Mouse (Mus musculus): ENCODE data around the gene Arhgap32.
A peak's percentile ranks its signal among the peaks of the same experiment; 100 is the strongest.

Gene Arhgap32

DNA sequence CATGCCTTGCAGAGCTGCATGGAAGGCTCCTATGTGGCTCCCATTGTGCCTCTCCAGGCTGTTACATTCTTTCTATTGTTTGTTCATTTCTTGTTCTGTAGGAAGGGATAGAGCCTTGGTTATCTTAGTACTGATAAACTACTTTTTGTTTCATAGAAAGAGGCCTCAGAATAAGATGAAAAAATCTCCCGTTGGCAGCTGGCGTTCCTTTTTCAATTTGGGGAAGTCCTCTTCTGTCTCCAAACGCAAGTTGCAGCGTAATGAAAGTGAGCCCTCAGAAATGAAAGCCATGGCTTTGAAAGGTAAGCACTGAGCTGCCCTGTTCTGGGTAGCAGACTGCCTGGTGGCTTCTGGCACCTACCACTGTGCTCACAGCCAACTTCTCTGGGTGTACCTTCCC, 134.6 kb downstream of the Arhgap32 start:
- DNase-seq (ENCODE audit: low spot score in 2 of 2), result no peak

DNA sequence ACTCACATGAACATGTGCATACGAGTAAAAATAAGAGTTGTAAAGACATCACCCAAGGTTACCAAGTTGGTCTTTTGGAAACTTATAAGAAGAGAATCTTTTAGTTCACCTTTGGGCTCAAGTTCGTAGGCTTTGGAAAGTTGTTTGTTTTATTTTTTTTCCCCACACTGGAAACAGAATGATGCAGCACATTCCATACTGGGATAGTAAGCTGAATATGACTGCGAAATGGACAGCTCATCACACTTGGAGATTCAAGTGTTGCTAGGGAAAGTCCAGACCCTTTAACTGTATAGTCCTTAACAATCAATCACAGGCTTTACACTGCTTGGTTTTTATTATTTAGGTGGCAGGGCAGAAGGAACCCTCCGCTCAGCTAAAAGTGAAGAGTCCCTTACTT, 137.8 kb downstream of the Arhgap32 start:
- no peak for DNase-seq (ENCODE audit: low spot score in 2 of 2)

DNA sequence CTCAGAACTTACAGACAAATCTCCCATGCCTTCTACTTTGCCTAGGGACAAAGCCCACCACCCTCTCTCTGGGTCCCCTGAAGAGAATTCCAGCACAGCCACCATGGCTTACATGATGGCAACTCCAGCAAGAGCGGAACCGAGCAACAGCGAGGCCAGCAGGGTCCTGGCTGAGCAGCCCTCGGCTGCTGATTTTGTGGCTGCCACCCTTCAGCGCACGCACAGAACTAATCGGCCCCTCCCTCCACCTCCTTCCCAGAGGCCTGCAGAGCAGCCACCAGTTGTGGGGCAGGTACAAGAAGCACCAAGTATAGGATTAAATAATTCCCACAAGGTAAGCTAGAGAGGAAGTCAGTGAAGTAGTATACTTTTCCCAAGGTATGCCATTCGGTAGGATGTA, 141.4 kb downstream of the Arhgap32 start:
- no peak for DNase-seq (ENCODE audit: low spot score in 2 of 2)

DNA sequence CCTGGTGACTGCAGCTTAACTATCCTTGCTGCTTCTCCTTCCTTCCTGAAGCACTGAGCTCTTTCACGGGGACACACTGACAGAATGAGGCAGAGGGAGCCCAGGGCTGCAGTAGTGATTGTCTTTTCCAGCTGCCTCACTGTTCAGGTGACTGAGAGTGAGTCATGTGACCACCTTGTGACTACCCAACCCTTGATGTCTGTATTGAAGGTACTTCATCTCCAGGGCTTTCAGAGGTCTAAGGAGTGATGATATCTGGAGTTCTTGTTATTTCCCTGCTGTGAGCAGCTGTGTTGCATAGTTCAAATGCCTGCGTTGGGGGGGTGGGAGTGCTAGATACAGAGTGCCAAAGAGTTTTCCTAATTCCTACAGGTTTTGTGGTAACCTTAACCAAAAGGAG, 141.9 kb downstream of the Arhgap32 start:
- no peak for DNase-seq (ENCODE audit: low spot score in 2 of 2)

DNA sequence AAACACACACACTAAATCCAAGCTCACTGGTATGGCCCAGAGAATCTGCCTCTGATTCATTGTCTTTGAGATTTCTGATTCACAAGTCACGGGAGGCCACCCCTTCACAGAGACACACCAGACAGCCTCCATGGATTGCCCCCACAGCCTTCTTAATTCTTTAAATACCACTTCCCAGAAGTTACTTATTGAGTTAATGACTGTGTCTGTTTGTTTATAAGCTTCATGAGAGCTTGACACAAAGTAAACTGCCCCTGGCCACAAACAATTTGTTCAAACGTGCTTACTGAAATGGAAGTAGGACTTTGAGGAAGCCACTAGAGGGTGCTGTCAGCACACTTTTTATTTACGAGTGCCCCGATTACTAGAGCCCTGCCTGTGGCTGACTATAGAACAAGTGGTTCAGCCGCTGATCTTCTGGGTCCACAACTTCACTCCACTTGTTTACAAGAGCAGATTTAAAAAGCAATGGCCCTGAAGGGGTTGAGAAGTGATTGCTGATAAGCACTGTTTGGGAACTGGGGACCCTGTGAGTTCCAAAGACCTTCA, 156.0 kb downstream of the Arhgap32 start:
- peak; percentile 30 to 75 for DNase-seq (ENCODE audit: low spot score in 2 of 2)

DNA sequence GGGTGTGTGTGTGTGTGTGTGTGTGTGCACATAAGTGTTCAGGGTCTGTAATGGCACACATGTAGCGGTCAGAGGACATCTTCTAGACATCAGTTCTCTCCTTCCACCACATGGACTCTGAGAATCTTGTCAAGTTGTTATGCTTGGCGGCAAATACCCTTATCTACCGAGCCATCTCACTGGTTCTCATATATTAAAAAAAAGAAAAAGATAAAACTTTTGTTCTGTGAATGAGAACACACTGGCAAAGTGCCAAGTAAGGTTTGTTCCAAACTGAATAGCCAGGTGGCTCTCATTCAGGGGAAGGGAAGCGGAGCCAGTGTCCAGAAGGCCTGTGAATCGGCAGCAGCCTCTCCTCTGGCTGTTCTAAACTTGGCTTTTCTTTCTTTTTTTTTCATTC, 162.1 kb downstream of the Arhgap32 start:
- no peak for DNase-seq (ENCODE audit: low spot score in 2 of 2)

DNA sequence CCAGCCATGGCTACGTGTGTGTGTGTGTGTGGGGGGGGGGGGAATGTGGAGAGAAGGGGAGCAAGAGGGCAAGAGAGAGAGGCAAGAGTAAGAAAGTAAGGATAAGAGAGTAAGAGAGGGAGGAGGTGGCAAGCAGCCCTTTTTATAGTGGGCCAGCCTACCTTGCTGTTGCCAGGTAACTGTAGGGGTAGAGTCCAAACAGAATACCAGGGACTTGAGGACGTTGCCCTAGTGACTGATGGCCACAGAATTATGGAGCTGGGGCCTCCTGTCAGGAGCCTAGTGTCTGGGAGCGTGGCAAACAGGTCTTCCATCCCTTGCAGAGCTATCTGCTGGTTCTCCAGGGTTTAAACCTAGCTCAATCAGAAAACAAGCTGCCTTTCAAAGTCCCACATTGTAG, 163.9 kb downstream of the Arhgap32 start:
- DNase-seq (ENCODE audit: low spot score in 2 of 2), result no peak

DNA sequence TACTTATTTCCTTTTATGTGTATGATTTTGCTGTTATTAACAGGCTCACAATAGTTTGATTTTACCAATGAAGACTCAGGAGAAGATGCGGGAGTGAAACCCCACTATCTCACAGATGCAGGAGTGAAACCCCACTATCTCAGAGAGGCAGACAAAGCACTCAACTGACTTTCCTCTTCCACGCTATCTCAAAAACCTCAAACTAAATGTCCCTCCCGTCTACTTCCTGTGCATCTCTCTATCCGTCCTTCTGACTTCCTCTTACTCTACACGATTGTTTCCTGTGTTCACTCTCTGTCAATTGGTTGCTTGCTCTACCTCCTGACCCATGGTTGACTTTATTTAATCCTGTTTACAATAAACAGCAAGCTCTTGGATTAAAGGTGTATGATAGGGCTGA, 164.5 kb downstream of the Arhgap32 start:
- no peak for DNase-seq (ENCODE audit: low spot score in 2 of 2)

DNA sequence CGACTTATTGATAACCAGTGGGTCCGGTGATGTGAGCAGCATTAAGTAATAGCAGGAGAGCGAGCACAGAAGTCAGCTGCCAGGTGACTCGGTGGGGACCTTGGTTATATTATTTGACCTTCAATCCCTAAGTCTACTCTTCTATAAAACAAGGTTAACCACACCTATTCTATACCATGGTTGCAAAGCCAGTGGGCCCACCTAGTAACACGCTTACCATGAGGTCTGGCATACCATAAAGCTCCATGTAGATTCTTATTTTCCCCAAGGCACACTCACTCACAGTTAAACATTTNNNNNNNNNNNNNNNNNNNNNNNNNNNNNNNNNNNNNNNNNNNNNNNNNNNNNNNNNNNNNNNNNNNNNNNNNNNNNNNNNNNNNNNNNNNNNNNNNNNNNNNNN, 167.7 kb downstream of the Arhgap32 start:
- DNase-seq (ENCODE audit: low spot score in 2 of 2), result no peak

DNA sequence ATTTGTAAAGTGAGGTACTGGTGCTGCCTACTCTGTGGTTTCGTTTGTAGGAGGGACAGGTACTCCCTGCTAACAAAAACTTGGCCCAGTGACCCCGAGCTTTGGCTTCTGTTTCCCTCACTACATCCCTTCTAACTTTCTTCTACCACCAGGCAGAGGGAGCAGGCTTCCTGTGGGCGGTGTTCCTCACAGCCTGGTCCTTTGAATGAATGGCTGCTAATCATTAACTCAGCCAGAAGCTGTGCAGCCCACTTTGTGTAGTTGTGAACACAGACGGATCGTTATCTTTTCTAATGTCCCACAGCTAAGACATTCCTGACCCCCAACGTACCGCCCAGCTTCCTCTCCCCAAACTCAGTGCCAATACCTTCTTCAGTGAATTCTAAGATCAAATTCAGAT, 175.7 kb downstream of the Arhgap32 start:
- DNase-seq (ENCODE audit: low spot score in 2 of 2), result no peak

DNA sequence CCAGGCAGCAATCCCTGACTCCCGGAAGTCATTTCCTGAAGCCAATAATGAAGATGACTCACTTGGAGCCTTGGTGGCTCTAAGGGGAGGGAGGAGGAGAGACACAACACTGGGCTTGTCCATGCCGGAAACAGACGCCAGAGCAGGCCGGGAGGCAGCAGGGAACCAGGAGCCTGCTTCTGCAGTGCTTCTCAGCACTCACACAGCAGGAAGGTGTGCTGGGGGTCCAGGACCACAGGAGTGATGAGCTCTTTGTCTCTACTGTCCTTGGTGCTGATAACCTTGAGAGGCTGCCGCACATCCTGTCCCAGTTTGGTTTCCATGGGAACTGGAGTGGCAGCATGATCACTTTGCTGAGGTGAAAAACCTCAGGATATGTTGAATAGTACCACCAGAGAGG, 176.8 kb downstream of the Arhgap32 start:
- DNase-seq (ENCODE audit: low spot score in 2 of 2), result peak; percentile 36 to 58

DNA sequence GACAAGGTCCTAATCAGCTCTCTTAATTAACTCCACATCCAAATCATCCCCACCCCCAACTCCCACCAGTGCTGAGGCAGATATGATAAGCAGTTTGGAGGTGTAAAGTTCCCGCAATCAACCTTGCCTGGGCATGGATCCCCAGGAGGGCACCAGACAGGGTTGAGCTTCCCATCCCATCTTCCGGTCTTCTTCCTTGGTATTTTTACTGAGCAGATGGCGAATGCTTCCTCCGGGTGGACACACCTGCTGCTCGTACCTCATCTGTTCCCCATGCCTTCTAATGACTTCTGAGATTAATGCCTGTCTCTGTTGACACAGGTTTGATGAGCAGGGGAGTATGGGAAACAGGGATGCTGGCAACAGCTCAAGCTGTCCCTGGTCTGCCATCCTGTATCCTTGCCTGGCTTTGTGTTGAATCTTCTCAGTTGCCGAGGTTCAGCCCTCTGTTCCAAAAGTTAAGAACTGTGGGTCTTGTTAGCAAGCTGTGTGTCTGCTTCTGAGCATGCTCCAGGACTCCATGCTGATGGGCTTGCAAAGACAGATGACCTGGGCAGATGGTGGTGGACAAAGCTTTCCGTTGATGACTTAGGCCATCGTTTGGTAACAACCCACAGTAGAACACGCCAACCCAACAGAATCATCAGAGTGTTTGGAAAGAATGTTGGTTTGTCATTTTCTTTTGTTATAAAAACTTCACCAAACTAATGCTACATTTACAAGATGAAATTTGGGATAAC, 179.3 kb downstream of the Arhgap32 start:
- DNase-seq (ENCODE audit: low spot score in 2 of 2), result no peak

DNA sequence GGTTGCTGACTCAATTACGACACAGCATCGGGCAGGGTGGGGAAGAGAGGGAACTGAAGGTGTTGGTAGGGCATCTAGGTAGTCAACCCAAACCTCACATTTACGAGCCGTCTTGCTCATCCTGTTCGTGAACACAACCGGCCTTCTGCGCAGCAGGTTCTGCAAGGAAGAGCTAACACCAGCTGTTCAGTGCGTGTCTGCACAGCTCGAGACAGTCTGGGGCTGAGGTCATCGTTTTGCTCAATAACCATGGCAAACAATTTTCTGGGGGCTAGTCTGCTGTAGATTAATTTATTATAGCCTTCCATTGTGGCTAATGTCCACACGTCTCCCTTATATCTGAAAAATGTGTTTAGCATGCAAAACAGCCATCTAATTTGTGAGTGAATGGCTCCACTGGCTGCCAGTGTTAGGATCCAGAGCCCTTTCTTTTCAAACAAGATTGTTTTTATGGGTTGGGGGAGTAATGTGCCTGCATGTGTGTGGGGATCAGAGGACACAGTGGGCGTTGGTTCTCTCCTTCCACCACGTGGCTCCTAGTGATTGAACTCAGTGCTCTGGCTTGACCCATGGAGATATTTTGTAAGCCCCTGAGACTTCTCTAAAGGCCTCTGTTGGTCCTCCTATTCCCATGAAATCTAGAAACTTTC, 186.7 kb downstream of the Arhgap32 start:
- no peak for DNase-seq (ENCODE audit: low spot score in 2 of 2)

DNA sequence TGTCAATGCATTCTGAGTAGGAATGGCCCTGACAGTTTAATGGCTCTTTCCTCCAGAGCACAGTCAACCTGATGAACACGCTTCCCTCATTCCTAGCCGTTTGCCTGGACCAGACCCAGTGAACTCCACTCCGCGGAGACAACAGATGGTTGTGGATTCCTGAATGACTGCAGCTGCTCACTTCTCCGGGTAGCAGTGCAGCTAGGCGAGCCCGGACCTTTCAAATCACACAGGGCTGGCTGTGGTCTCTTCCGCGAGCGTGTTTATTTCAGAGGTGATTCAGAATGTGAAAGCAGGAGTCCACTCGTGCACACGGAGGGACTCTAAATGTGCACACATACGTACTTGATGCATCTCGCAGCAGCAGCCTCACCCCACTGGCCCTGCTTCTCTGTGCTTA, 195.8 kb downstream of the Arhgap32 start:
- DNase-seq (ENCODE audit: low spot score in 2 of 2), result no peak

DNA sequence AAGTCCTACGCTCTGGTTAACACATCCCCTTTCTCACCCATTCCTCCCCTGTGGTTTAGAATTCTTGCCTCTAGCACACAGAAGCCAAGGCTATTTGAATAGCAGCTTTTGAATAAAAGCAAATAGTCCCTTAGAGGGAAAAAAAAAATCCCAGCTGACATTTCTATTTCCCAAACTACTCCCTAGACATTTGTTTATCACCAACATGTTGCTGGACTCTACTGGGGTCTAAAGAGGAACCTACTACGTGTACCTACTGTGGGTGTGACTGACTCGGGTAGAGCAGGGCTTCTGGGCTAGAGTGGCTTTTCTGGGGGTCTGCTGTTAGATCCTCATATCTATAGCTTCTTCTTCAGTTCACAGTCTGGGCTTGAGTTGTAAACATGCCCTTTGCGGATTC, 196.3 kb downstream of the Arhgap32 start:
- no peak for DNase-seq (ENCODE audit: low spot score in 2 of 2)

DNA sequence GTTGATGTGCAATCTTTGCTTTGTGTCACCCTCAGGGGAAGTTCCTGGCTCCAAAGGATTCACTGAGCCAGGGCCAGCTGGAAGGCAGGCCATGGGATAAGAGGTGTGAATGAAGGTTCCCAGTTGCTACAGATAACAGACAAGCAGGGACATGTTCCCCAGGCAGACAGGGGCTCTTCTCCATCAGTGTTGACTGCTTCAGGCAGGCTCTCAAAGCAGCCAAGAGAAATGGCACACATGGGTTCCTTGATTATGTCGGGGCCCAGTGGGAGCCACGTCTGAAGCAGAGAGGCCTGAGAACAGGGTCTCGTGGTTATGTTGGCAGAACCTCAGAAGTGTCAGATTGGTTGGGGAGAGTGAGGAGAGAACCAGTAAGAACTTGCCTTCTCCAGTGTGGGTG, 198.1 kb downstream of the Arhgap32 start:
- peak; percentile 78 to 87 for DNase-seq (ENCODE audit: low spot score in 2 of 2)

DNA sequence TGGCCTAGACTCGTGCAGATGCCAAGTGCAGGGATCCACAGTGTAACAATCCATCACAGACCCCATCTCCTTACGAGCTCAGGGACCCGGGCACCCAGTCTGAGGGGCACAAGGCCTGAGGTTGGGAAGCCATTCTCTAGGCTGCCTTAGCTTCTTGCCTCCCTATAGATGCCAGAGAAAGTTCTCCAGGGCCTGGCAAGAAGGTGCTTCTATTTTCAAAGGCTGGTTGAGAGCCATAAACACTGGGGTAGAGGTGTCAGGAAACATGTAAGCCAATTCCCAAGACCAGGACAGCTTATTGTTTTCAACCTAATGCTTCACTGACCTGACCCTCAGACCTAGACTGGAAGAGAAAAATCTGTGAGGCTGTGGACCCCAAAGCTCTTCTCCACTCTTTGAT, 200.1 kb downstream of the Arhgap32 start:
- DNase-seq (ENCODE audit: low spot score in 2 of 2), result no peak

Measured in heart, adult 9 months (tissue).